Mouse (Mus musculus) embryonic facial prominence, embryonic 13.5 days (tissue): ENCODE data around the gene Arid1a. TPM values are rescaled to one million over a fixed set of nuclear protein-coding genes. Genes with fewer than 3 reads are reported as not detected.

Experiments used
- ATAC-seq: fragments of 200-750 bp; cut with Nextera tagmentation; 2 replicates; pipeline ENCODE4 v1.8.0; 2017; ENCODE audit warnings: low read depth; ENCODE audit not compliant: insufficient number of reproducible peaks, insufficient read depth, low FRiP score, low TSS enrichment
- H3K27ac ChIP-seq: fragments of 300-500 bp; sonication (generic); 2 replicates; pipeline ENCODE4 v1.5.1; 2015; ENCODE audit warnings: moderate library complexity, mild to moderate bottlenecking, inconsistent platforms
- H3K27me3 ChIP-seq: fragments of 300-500 bp; sonication (generic); 2 replicates; pipeline ENCODE4 v1.6.1; 2015; ENCODE audit warnings: mild to moderate bottlenecking, inconsistent platforms
- H3K36me3 ChIP-seq: fragments of 300-500 bp; sonication (generic); 2 replicates; pipeline ENCODE4 v1.6.1; 2015; ENCODE audit warnings: mild to moderate bottlenecking, inconsistent platforms
- H3K4me1 ChIP-seq: fragments of 300-500 bp; sonication (generic); 2 replicates; pipeline ENCODE4 v1.6.1; 2015; ENCODE audit warnings: inconsistent platforms
- H3K4me2 ChIP-seq: fragments of 300-500 bp; sonication (generic); 2 replicates; pipeline ENCODE4 v1.6.1; 2015; ENCODE audit warnings: moderate library complexity, mild to moderate bottlenecking, inconsistent platforms
- H3K4me3 ChIP-seq: fragments of 300-500 bp; sonication (generic); 2 replicates; pipeline ENCODE4 v1.5.1; 2015; ENCODE audit warnings: mild to moderate bottlenecking, inconsistent platforms
- H3K9ac ChIP-seq: fragments of 300-500 bp; sonication (generic); 2 replicates; pipeline ENCODE4 v1.6.1; 2015; ENCODE audit warnings: mild to moderate bottlenecking, inconsistent platforms
- H3K9me3 ChIP-seq: fragments of 300-500 bp; sonication (generic); 2 replicates; pipeline ENCODE4 v1.6.1; 2016; ENCODE audit warnings: inconsistent platforms
- WGBS: fragments of 180-500 bp; shearing (Covaris S2); methylation state at CpG from one replicate; pipeline ENCODE4 v1.1.7; 2015; ENCODE audit warnings: mixed read lengths; 5-methylcytosine and 5-hydroxymethylcytosine counted together
- polyA plus RNA-seq: library from polyadenylated mRNA; unstranded; fragments of >200 nt; fragmentation: Nextera tagmentation; extraction: Ambion mirVana; gene quantifications from 2 replicates; pipeline ENCODE4 v1.2.1, GENCODE M21; 2015

Arid1a gene
- polyA plus RNA-seq, 1 experiment from 2014 or later = 36.0 TPM

DNA sequence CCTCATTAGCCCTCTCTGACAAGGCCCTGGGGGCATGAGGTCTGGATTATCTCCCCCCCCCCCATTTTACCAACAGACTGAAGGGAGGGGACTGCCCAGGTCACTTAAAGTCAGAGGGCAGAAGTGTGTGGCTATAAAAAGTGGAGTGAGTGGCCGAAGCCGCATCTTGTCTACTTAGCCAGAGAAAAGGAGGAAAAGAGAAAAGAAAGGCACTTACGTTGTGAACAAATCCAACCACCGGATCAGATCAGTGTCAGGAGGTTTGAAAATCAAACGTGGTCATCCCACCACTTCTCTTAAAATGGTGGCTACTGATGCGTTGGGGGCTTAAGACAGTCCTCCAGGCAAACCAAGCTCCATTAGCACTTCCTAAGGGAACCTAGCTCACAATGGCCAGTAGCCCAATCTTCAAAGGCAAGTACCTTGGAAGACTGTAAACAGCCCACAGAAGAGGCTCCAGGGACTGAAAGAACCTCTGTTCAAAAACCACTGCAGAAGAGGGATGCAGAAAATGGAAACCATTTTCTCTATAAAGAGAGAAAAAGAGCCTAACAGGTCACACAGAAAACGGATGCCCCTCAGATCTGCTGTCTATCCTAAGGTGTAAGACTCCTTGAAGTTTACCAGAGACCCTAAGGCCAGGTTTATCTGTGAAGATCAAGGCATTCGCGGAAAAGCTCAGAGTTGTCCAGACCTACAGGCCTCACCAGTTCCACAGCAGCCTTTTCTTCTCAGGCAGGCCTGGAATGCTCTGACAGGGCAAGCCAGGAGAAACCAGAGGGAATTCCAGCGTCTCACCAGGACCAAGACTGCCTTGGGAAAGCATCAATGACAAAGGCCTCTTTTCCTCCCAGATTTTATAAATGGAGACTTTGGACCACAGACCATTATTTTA is 1.5 kb downstream of the Arid1a start:
- Histone ChIP-seq H3K27ac (peak overlapping the region; percentile 100), H3K9me3 (no peaks in the 10 kb centered on the region), H3K4me2 (peak overlapping the region; percentile 88), H3K4me1 (peaks cover 28% of the 10 kb centered on the region), H3K27me3 (no peaks in the 10 kb centered on the region), H3K9ac (peak overlapping the region; percentile 100), H3K36me3 (no peaks in the 10 kb centered on the region), H3K4me3 (peak overlapping the region; percentile 100)
- WGBS = 6% methylated on average over 10 of the region's 10 CpGs
- no peak for ATAC-seq

DNA sequence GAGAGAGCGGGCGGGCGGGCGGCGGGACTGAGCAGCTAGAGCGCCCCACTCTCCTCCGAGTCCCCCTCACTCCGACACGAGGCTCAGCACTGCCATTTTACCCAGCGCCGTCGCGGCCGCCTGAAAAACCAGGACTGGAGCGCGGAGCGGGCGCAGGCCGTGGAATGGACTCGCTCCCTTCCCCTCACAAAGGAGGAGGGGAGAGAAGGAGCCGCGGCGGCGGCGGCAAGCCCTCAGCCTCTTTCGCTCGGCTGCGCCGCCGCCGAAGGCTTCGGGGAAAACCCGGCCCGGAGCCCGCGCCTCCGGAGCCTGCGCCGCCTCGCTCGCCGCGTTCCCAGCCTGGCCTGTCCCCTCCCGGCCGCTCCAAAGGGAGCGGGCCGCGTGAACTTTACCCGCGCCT is 2.3 kb downstream of the Arid1a start:
- peaks cover 2% of the 10 kb centered on the region for H3K36me3 ChIP-seq
- H3K9ac ChIP-seq = peak overlapping the region; percentile 100
- no peaks in the 10 kb centered on the region for H3K9me3 ChIP-seq
- peak overlapping the region; percentile 100 for H3K27ac ChIP-seq
- under 1% methylated on average over 45 of the region's 50 CpGs for WGBS
- ATAC-seq = peak; percentile 85
- no peaks in the 10 kb centered on the region for H3K27me3 ChIP-seq
- peak overlapping the region; percentile 100 for H3K4me3 ChIP-seq
- peaks cover 37% of the 10 kb centered on the region for H3K4me1 ChIP-seq
- H3K4me2 ChIP-seq = peak overlapping the region; percentile 88

DNA sequence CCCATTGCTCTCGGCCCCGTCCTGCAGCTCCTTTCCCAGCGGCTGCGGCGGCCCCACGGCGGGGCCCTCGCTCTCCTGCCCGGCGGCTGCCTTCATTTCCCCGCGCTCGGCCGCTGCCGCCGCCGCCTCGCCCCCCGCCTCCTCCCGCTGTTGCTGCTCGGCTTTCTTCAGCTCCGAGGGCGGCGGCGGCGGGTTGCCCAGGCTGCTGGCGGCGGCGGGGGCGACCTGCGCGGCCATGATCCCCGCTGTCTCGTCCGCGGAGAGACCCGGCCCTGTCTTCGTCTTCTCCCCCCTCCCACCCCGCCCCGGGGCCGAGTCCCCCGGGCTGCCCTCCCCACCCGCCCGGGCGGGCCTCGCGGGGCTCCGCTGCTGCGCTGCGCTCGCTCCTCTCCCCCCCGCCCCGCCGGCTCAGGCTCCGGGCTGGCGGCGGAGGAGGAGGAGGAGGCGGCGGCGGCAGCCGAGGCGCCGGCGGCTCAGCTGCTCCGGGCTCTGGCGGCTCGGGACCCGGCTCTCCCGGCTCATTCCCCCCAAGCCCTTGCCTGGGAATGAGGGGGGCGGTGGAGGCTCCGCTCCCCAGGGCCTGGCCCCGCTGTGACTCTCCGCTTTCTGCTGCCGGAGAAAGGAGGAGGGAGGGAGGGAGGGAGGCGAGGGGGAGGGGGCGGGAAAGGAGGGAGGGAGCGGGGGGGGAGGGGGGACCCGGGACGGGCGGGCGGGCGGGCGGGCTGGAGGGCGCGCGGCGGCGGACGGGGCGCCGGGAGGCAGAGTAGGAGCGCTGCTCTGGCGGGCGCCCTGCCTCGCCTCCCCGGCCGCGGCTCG is 3.0 kb downstream of the Arid1a start:
- under 1% methylated on average over 54 of the region's 99 CpGs for WGBS
- ATAC-seq = peak; percentile 59
- Histone ChIP-seq H3K27me3 (no peaks in the 10 kb centered on the region), H3K9ac (peak overlapping the region; percentile 100), H3K27ac (peak overlapping the region; percentile 100), H3K4me2 (peak overlapping the region; percentile 88), H3K4me1 (peaks cover 43% of the 10 kb centered on the region), H3K4me3 (peak overlapping the region; percentile 100), H3K9me3 (no peaks in the 10 kb centered on the region), H3K36me3 (peaks cover 6% of the 10 kb centered on the region)

DNA sequence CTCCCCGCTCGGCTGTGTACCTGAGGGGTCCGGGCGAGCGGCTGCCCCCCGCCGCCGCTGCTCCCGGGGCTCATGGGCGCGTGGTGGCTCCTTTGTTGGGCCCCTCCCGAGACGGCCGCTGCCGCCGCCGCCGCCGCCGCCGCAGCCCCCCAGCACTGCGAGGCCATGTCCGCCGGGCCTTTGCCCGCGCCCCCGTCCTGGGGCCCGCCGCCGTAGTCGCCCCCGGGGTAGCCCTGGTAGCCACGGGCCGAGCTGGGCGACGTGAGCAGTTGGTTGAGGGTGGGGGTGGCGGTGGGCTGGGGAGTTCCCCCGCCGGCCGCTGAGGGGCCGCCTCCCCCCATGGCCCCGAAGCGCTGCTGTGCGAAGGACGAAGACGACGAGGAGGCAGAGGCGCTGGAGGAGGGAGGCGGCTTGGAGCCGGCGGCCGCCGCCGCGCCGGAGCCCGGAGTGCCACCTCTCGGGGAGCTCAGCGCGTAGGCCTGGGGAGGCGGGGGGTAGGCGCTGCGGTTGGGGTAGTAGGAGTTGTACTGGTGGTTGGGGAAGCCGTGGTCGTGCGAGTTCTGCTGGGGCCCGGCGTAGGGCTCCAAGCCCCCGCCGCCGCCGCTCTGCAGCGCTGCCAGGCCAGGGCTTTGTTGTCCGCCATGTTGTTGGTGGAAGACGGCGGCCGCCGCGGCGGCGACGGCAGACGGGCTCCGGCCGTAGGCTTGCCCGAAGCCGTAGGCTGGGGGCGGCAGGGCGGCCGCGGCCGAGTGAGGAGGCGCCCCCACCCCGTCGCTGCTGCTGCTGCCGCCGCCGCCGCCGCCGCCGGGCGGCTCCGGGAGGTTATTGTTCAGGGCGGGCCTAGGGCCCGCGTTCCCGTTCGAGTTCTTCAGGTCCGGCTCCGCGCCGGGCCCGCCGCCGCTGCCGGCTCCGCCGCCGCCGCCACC is 3.9 kb downstream of the Arid1a start:
- H3K9ac ChIP-seq = peak overlapping the region; percentile 100
- H3K36me3 ChIP-seq = peaks cover 12% of the 10 kb centered on the region
- ATAC-seq = no peak
- H3K27ac ChIP-seq = peak overlapping the region; percentile 100
- peaks cover 51% of the 10 kb centered on the region for H3K4me1 ChIP-seq
- peak overlapping the region; percentile 100 for H3K4me3 ChIP-seq
- no peaks in the 10 kb centered on the region for H3K9me3 ChIP-seq
- WGBS = under 1% methylated on average over 80 of the region's 121 CpGs
- peak overlapping the region; percentile 88 for H3K4me2 ChIP-seq
- no peaks in the 10 kb centered on the region for H3K27me3 ChIP-seq

DNA sequence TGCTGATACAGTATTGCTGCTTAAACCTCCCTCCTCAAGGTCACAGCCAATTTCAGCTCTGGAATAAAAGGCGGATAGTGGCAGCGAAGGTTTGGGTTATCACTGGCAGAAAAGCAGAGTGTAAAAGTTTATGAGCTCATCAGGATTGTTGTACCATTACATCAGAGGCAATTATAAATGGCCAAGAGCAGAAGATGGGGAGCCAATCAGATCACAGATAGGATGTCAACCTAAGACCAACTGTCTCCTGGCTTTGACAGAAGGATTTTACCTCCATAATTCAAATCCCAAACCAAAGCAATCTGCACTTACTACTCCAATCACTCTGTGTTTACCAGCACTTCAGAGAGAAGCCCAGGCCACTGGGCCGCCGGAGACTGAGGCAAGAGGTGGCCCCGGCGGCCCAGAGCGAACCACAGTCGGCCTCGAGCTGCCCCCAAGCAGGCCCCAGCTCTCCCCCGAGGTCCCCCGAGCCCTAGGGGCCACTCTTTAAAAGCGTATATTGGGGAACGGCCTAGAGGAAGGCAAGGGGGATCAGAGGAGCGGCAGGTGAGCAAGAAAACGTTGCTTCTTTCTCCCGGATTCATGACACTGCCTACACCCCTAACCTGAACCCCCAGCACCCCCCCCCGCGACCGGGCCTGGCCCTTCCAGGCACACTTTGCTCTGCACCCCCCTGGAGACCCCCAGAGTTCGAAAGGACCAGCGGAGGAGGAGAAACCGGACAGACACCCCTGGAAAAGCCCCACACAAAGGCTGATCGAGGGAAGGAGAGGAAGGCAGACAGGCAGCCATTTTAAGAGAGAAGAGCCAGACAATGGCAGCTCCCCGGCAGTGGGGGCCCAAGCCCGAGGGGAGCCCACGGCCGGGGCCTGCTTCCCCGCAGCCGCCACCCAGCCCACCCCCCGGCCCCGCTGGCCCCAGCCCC is 4.8 kb downstream of the Arid1a start:
- WGBS = under 1% methylated on average over 31 of the region's 31 CpGs
- H3K4me3 ChIP-seq = peak overlapping the region; percentile 100
- no peaks in the 10 kb centered on the region for H3K9me3 ChIP-seq
- H3K4me1 ChIP-seq = peaks cover 52% of the 10 kb centered on the region
- H3K36me3 ChIP-seq = peaks cover 13% of the 10 kb centered on the region
- no peak for ATAC-seq
- H3K9ac ChIP-seq = peak overlapping the region; percentile 100
- H3K27me3 ChIP-seq = no peaks in the 10 kb centered on the region
- peak overlapping the region; percentile 88 for H3K4me2 ChIP-seq
- H3K27ac ChIP-seq = peak overlapping the region; percentile 100

DNA sequence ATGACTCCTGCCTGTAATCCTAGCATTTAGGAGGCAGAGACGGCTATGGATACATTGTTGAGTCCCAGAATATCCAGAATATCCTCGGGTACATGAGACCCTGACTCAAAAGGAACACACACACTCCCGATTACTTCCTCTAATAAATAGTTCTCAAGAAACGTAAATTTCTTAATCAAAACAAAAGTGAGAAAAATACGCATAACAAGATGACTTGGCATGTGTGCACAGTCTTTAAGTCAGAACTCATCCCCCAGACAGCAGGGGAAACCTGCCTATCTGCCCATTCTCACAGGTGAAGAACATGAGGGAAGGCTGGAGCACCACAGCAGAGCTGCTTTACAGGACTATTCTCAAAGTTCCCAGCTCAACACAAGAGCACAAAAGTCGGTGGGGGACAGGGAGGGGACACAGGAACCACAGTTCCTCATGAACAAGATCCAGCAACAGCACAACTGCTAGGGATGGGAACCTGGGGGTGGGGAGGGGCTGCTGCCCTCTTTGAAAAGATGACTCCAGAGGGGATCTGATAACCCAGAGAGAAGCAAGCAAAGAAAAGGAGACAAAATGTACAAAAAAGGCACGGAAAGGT is 6.3 kb downstream of the Arid1a start:
- WGBS = 33% methylated on average over 7 of the region's 7 CpGs
- H3K9ac ChIP-seq = peak overlapping the region; percentile 100
- no peak for ATAC-seq
- H3K9me3 ChIP-seq = no peaks in the 10 kb centered on the region
- H3K4me3 ChIP-seq = peak overlapping the region; percentile 100
- H3K4me1 ChIP-seq = peaks cover 52% of the 10 kb centered on the region
- H3K27ac ChIP-seq = no peak overlapping the region
- H3K36me3 ChIP-seq = peaks cover 13% of the 10 kb centered on the region
- H3K4me2 ChIP-seq = peak overlapping the region; percentile 88
- H3K27me3 ChIP-seq = no peaks in the 10 kb centered on the region

DNA sequence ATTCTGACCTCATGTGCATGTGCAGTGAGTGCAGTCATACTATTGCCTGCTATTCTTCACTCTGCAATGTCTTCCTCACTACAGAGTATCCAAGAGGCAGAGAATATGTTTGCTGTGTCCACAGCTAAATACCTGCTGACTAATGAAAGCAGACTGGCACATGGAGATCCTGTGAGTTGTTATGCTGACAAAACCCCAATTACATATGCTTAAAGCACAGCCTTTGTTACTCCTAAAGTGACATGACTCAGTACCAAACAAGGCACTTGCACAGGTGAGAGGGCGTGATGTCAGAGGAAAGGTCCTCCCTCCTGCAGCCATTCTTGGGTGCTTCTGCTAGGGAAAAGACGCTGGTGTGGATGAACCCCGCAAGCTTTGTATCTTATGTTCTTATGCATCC is 21.3 kb downstream of the Arid1a start:
- no peaks in the 10 kb centered on the region for H3K27me3 ChIP-seq
- peaks cover 63% of the 10 kb centered on the region for H3K4me1 ChIP-seq
- H3K9me3 ChIP-seq = no peaks in the 10 kb centered on the region
- H3K4me2 ChIP-seq = no peak overlapping the region
- WGBS = 85% methylated on average over 3 of the region's 3 CpGs
- H3K4me3 ChIP-seq = no peak overlapping the region
- no peak overlapping the region for H3K27ac ChIP-seq
- H3K36me3 ChIP-seq = peaks cover 35% of the 10 kb centered on the region
- no peak overlapping the region for H3K9ac ChIP-seq
- ATAC-seq = no peak

DNA sequence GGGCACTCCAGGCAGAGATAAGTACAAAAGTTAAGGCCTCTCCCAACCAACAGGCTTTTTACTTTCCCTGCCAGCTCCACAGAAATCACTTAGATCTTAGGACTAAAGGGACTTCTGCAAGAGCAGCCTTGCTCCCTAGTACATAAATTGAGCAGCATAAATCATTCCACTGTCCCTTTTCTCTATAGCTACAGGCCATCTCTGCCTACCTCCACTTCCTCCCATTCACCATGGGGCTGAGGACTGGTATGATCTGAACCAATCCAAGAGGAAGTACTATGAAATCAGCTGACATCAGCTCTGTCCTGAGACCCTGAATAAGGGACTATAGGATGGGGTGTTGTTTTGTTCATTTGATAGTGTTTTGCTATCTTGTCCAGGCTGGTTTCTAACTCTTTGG is 26.4 kb downstream of the Arid1a start:
- peak overlapping the region; percentile 49 for H3K4me2 ChIP-seq
- H3K27me3 ChIP-seq = no peaks in the 10 kb centered on the region
- H3K36me3 ChIP-seq = peaks cover 12% of the 10 kb centered on the region
- peak overlapping the region; percentile 27 for H3K4me3 ChIP-seq
- peak overlapping the region; percentile 56 for H3K9ac ChIP-seq
- peak overlapping the region; percentile 87 for H3K27ac ChIP-seq
- peaks cover 78% of the 10 kb centered on the region for H3K4me1 ChIP-seq
- no peak for ATAC-seq
- no peaks in the 10 kb centered on the region for H3K9me3 ChIP-seq

DNA sequence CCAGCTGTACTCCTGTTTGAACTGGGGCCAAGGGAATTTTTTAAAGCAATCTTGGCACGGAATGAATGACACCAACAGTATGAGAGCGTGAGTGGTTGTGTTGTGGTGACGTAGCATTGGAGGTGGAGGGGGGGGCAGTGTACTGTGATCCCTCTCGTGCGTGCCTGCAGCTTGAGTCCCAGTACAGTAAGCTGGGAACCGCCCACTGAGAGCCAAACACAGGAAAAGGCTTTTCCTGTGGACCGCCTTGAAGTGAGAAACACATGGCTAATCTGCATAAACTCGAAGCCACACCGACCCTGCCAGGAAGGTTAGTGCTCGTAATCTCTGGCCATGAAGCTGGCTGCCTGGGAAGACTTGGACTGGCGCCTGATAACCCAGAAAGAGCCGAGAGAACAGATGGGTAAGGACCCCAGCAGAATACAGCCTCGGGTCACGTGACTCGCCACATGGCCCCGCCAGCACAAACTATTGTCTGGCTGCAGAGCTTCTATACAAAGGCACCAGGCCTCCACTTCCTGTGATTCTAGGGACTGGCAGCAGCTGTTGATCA is 27.0 kb downstream of the Arid1a start:
- Histone ChIP-seq H3K27me3 (no peaks in the 10 kb centered on the region), H3K4me1 (peaks cover 75% of the 10 kb centered on the region), H3K27ac (peak overlapping the region; percentile 87), H3K36me3 (peaks cover 8% of the 10 kb centered on the region), H3K9me3 (no peaks in the 10 kb centered on the region), H3K4me2 (peak overlapping the region; percentile 49), H3K4me3 (peak overlapping the region; percentile 27), H3K9ac (peak overlapping the region; percentile 56)
- 4% methylated on average over 16 of the region's 16 CpGs for WGBS
- ATAC-seq = peak; percentile 92

DNA sequence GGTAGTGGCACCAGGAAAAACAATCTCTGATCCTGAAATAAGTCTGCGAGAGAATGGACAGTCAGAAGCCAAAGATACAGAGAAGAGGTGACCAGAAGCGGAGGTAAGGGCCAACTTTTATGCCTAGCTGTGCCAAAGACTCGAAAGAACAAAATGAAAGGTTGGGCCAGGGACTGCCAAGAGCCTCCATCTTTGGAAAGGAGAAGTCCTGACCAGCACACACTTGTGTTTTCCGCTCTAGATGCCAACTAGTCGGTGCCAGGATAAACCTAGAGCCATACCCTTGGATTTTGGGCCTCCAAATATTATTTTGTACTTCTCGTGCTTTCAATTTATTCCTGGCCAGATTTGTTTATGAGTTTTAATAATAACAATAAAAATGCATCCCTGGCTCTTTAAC is 27.6 kb downstream of the Arid1a start:
- peak overlapping the region; percentile 27; the same call in 1 of the 2 replicates for H3K4me3 ChIP-seq
- H3K27ac ChIP-seq = peak overlapping the region; percentile 60; the same call in 1 of the 2 replicates
- H3K36me3 ChIP-seq = peaks cover 3% of the 10 kb centered on the region; the same call in 1 of the 2 replicates
- 59% methylated on average over 6 of the region's 6 CpGs for WGBS
- peak overlapping the region; percentile 49 for H3K4me2 ChIP-seq
- no peak overlapping the region for H3K9ac ChIP-seq
- H3K27me3 ChIP-seq = no peaks in the 10 kb centered on the region
- no peak for ATAC-seq
- H3K4me1 ChIP-seq = peaks cover 71% of the 10 kb centered on the region
- no peaks in the 10 kb centered on the region for H3K9me3 ChIP-seq
